Mouse (Mus musculus) gastrocnemius, adult 2 months (tissue): Measurements from ENCODE around the gene Golga5. TPM values are rescaled to one million over a fixed set of nuclear protein-coding genes. Genes with fewer than 3 reads are reported as not detected.
A peak's percentile ranks its signal among the peaks of the same experiment; 100 is the strongest.

Source experiments
- DNase-seq: peaks from one replicate; pipeline ENCODE4 v3.0.0; 2022
- H3K27ac ChIP-seq: fragments of 200-600 bp; 2 replicates; pipeline ENCODE4 v1.8.1; 2022; ENCODE audit warnings: mild to moderate bottlenecking
- H3K4me3 ChIP-seq: fragments of 200-600 bp; 2 replicates; pipeline ENCODE4 v1.8.1; 2022; ENCODE audit warnings: mild to moderate bottlenecking, moderate library complexity
- CTCF ChIP-seq: fragments of 200-600 bp; IDR thresholded peaks from 2 replicates; pipeline ENCODE4 v1.8.1; 2022; ENCODE audit warnings: antibody characterized with exemption, mild to moderate bottlenecking, moderate library complexity
- intact Hi-C: fragments of 180-260 bp; cut with DNase I; formaldehyde crosslinking; loops from one replicate; pipeline ENCODE4 v1.15.1; 2025
- total RNA-seq, 2 experiments: library from RNA; stranded (reverse); gene quantifications; 2 replicates each; pipeline ENCODE4 v1.2.3; 2021

The Golga5 gene
- total RNA-seq, 2 experiments from 2014 or later, result 30.0 to 31.2 TPM

GRCm38 (mm10) chr12:102524760-102525159 is 55.8 kb downstream of the Golga5 start:
- intact Hi-C loops, result loop anchor here (2.0 kb wide), 1 partner anchor 194 kb away; no protein-coding TSS in a partner anchor
- peak; percentile 48 for DNase-seq
- Histone ChIP-seq H3K27ac (no peak overlapping the region), H3K4me3 (no peak overlapping the region)
- TF ChIP-seq CTCF, result peak; percentile 57

GRCm38 (mm10) chr12:102527989-102528388 is 59.1 kb downstream of the Golga5 start:
- Histone ChIP-seq H3K27ac (no peak overlapping the region), H3K4me3 (no peak overlapping the region)
- DNase-seq, result no peak
- TF ChIP-seq CTCF, result no peak
- intact Hi-C loops, result no loop called here

- H3K27ac ChIP-seq, result no peak overlapping the region
- TF ChIP-seq CTCF, result no peak
- no peak overlapping the region for H3K4me3 ChIP-seq
- intact Hi-C loops, result no loop called here
- no peak for DNase-seq
Observed at GRCm38 (mm10) chr12:102535796-102536195, 66.9 kb downstream of the Golga5 start.

GRCm38 (mm10) chr12:102540278-102540677 is 71.3 kb downstream of the Golga5 start:
- no peak overlapping the region for H3K27ac ChIP-seq

GRCm38 (mm10) chr12:102541168-102541567 is 72.2 kb downstream of the Golga5 start:
- H3K27ac ChIP-seq, result no peak overlapping the region
- no peak for DNase-seq
- H3K4me3 ChIP-seq, result no peak overlapping the region
- no peak for TF ChIP-seq CTCF
- intact Hi-C loops, result no loop called here

More at GRCm38 (mm10) chr12:102540278-102540677, 71.3 kb downstream of the Golga5 start:
- DNase-seq, result no peak
- intact Hi-C loops, result no loop called here
- no peak overlapping the region for H3K4me3 ChIP-seq
- no peak for TF ChIP-seq CTCF

GRCm38 (mm10) chr12:102545122-102545521 is 76.2 kb downstream of the Golga5 start:
- TF ChIP-seq CTCF, result no peak
- H3K4me3 ChIP-seq, result no peak overlapping the region
- intact Hi-C loops, result no loop called here
- no peak overlapping the region for H3K27ac ChIP-seq
- no peak for DNase-seq

Other genes starting within 250 kb of the Golga5 start
- 10 to 100 TPM in 1 of 2 experiments, 1 to 10 TPM in 1; 6.4 to 14.3 TPM for gene Rin3, start 186.1 kb upstream of the Golga5 start, total RNA-seq
- gene Lgmn, start 29.3 kb upstream of the Golga5 start, total RNA-seq, result 10 to 100 TPM; 21.1 to 30.2 TPM
- not detected for gene Chga, start 85.8 kb downstream of the Golga5 start, total RNA-seq
- gene Itpk1, start 235.8 kb downstream of the Golga5 start, total RNA-seq, result 1 to 10 TPM; 6.5 to 6.6 TPM